Mouse (Mus musculus): ENCODE data around the gene Per1. TPM values are rescaled to one million over a fixed set of nuclear protein-coding genes. Genes with fewer than 3 reads are reported as not detected.

The Per1 gene
- polyA plus RNA-seq, 1 experiment, result 1.4 TPM

- no peak for TF ChIP-seq TAL1 (IDR thresholded peaks at IDR 0.05; ENCODE audit: low read length)
- no peak for TF ChIP-seq GATA1 (IDR thresholded peaks at IDR 0.05; ENCODE audit: low read length)
- Histone ChIP-seq H3K27me3 (ENCODE audit: control insufficient read depth) (peaks cover 31% of the 10 kb centered on the region), H3K4me3 (replicated peaks) (no peak overlapping the region), H3K9me3 (ENCODE audit: control insufficient read depth, low read length) (no peaks in the 10 kb centered on the region), H3K4me1 (ENCODE audit: control insufficient read depth) (peaks cover 24% of the 10 kb centered on the region), H3K36me3 (ENCODE audit: control insufficient read depth) (no peaks in the 10 kb centered on the region)
Measured at GRCm38 (mm10) chr11:69128426-69129122, 33.6 kb downstream of the Per1 start.

GRCm38 (mm10) chr11:69133566-69133922 lies 38.5 kb downstream of the Per1 start:
- peaks cover 14% of the 10 kb centered on the region for H3K4me1 ChIP-seq (ENCODE audit: control insufficient read depth)
- TF ChIP-seq GATA1 (IDR thresholded peaks at IDR 0.05; ENCODE audit: low read length) (no peak), TAL1 (IDR thresholded peaks at IDR 0.05; ENCODE audit: low read length) (no peak)
- no peaks in the 10 kb centered on the region for H3K36me3 ChIP-seq (ENCODE audit: control insufficient read depth)
- H3K4me3 ChIP-seq (replicated peaks), result no peak overlapping the region
- H3K9me3 ChIP-seq (ENCODE audit: control insufficient read depth, low read length), result no peaks in the 10 kb centered on the region
- peaks cover 25% of the 10 kb centered on the region for H3K27me3 ChIP-seq (ENCODE audit: control insufficient read depth)

GRCm38 (mm10) chr11:69133923-69134621 lies 39.1 kb downstream of the Per1 start:
- Histone ChIP-seq H3K4me1 (ENCODE audit: control insufficient read depth) (peaks cover 14% of the 10 kb centered on the region), H3K9me3 (ENCODE audit: control insufficient read depth, low read length) (no peaks in the 10 kb centered on the region), H3K36me3 (ENCODE audit: control insufficient read depth) (no peaks in the 10 kb centered on the region), H3K4me3 (replicated peaks) (peak overlapping the region; percentile 39), H3K27me3 (ENCODE audit: control insufficient read depth) (peaks cover 27% of the 10 kb centered on the region)
- no peak for TF ChIP-seq GATA1 (IDR thresholded peaks at IDR 0.05; ENCODE audit: low read length)
- TF ChIP-seq TAL1 (IDR thresholded peaks at IDR 0.05; ENCODE audit: low read length), result no peak

- Histone ChIP-seq H3K4me3 (replicated peaks) (peak overlapping the region; percentile 39), H3K36me3 (ENCODE audit: control insufficient read depth) (no peaks in the 10 kb centered on the region), H3K9me3 (ENCODE audit: control insufficient read depth, low read length) (no peaks in the 10 kb centered on the region), H3K27me3 (ENCODE audit: control insufficient read depth) (peaks cover 30% of the 10 kb centered on the region), H3K4me1 (ENCODE audit: control insufficient read depth) (peaks cover 14% of the 10 kb centered on the region)
- TF ChIP-seq TAL1 (IDR thresholded peaks at IDR 0.05; ENCODE audit: low read length), result no peak
- TF ChIP-seq GATA1 (IDR thresholded peaks at IDR 0.05; ENCODE audit: low read length), result no peak
Measured at GRCm38 (mm10) chr11:69134622-69134968, 39.6 kb downstream of the Per1 start.

GRCm38 (mm10) chr11:69135361-69135760 lies 40.3 kb downstream of the Per1 start:
- no peaks in the 10 kb centered on the region for H3K9me3 ChIP-seq (ENCODE audit: control insufficient read depth, low read length)
- H3K4me1 ChIP-seq (ENCODE audit: control insufficient read depth), result peaks cover 14% of the 10 kb centered on the region
- H3K4me3 ChIP-seq (replicated peaks), result no peak overlapping the region
- TF ChIP-seq TAL1 (IDR thresholded peaks at IDR 0.05; ENCODE audit: low read length) (no peak), GATA1 (IDR thresholded peaks at IDR 0.05; ENCODE audit: low read length) (no peak)
- H3K36me3 ChIP-seq (ENCODE audit: control insufficient read depth), result no peaks in the 10 kb centered on the region
- peaks cover 25% of the 10 kb centered on the region for H3K27me3 ChIP-seq (ENCODE audit: control insufficient read depth)

- Histone ChIP-seq H3K4me3 (replicated peaks) (no peak overlapping the region), H3K9me3 (ENCODE audit: control insufficient read depth, low read length) (no peaks in the 10 kb centered on the region), H3K36me3 (ENCODE audit: control insufficient read depth) (no peaks in the 10 kb centered on the region), H3K27me3 (ENCODE audit: control insufficient read depth) (peaks cover 25% of the 10 kb centered on the region), H3K4me1 (ENCODE audit: control insufficient read depth) (no peaks in the 10 kb centered on the region; the same call in none of the 2 replicates)
- no peak for TF ChIP-seq TAL1 (IDR thresholded peaks at IDR 0.05; ENCODE audit: low read length)
- no peak for TF ChIP-seq GATA1 (IDR thresholded peaks at IDR 0.05; ENCODE audit: low read length)
Measured at GRCm38 (mm10) chr11:69147546-69147945, 52.5 kb downstream of the Per1 start.

GRCm38 (mm10) chr11:69148451-69148960 lies 53.5 kb downstream of the Per1 start:
- no peaks in the 10 kb centered on the region; the same call in none of the 2 replicates for H3K4me1 ChIP-seq (ENCODE audit: control insufficient read depth)
- H3K9me3 ChIP-seq (ENCODE audit: control insufficient read depth, low read length), result no peaks in the 10 kb centered on the region
- H3K4me3 ChIP-seq (replicated peaks), result no peak overlapping the region
- H3K36me3 ChIP-seq (ENCODE audit: control insufficient read depth), result no peaks in the 10 kb centered on the region
- TF ChIP-seq TAL1 (IDR thresholded peaks at IDR 0.05; ENCODE audit: low read length) (no peak), GATA1 (IDR thresholded peaks at IDR 0.05; ENCODE audit: low read length) (no peak)
- H3K27me3 ChIP-seq (ENCODE audit: control insufficient read depth), result peaks cover 24% of the 10 kb centered on the region

- peaks cover 29% of the 10 kb centered on the region for H3K27me3 ChIP-seq (ENCODE audit: control insufficient read depth)
- no peak overlapping the region for H3K4me3 ChIP-seq (replicated peaks)
- TF ChIP-seq TAL1 (IDR thresholded peaks at IDR 0.05; ENCODE audit: low read length) (no peak), GATA1 (IDR thresholded peaks at IDR 0.05; ENCODE audit: low read length) (no peak)
- no peaks in the 10 kb centered on the region for H3K9me3 ChIP-seq (ENCODE audit: control insufficient read depth, low read length)
- H3K36me3 ChIP-seq (ENCODE audit: control insufficient read depth), result no peaks in the 10 kb centered on the region
- H3K4me1 ChIP-seq (ENCODE audit: control insufficient read depth), result peaks cover 3% of the 10 kb centered on the region
Measured at GRCm38 (mm10) chr11:69149728-69150127, 54.7 kb downstream of the Per1 start.

- peaks cover 29% of the 10 kb centered on the region for H3K27me3 ChIP-seq (ENCODE audit: control insufficient read depth)
- TF ChIP-seq GATA1 (IDR thresholded peaks at IDR 0.05; ENCODE audit: low read length), result no peak
- no peak for TF ChIP-seq TAL1 (IDR thresholded peaks at IDR 0.05; ENCODE audit: low read length)
- no peaks in the 10 kb centered on the region for H3K9me3 ChIP-seq (ENCODE audit: control insufficient read depth, low read length)
- H3K4me3 ChIP-seq (replicated peaks), result no peak overlapping the region
- peaks cover 9% of the 10 kb centered on the region for H3K4me1 ChIP-seq (ENCODE audit: control insufficient read depth)
- no peaks in the 10 kb centered on the region for H3K36me3 ChIP-seq (ENCODE audit: control insufficient read depth)
Measured at GRCm38 (mm10) chr11:69150444-69150843, 55.4 kb downstream of the Per1 start.

Data from erythroblast, embryonic 14.5 days (primary cell).